Mouse (Mus musculus): ENCODE data around the gene Wdr31. TPM values are rescaled to one million over a fixed set of nuclear protein-coding genes. Genes with fewer than 3 reads are reported as not detected.
"Not testable (repeated sequence)": the region's sequence is repeated elsewhere in the genome, so short reads cannot be mapped to it uniquely, and the experiment has no call there.

The Wdr31 gene
- total RNA-seq, 4 experiments from 2014 or later, result 1.8 to 7.0 (median 4.8) TPM

- DNase-seq, result no peak
Observed at GRCm38 (mm10) chr4:62495946-62496345, 25.2 kb upstream of the Wdr31 start.

DNA sequence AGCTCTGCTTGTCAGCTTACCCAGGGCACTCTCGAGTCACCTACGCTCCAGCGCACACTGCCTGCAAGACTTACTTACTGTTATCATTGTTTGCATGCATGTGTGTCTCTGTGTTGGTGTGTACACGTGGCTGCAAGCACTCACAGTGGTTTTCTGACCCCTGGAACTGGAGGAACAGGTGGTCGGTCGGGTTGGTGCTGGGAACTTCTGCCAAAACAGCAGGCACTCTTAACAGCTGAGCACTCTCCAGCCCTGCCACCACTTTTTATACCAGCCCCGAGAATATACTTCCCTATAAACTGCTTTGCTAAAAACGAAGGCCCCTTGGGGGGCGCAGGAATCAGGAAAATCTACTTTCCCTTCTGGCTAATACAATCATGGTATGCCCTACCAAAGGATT, 23.5 kb upstream of the Wdr31 start:
- no peak for DNase-seq

- DNase-seq, result no peak
Observed at GRCm38 (mm10) chr4:62492682-62493081, 22.0 kb upstream of the Wdr31 start.

DNA sequence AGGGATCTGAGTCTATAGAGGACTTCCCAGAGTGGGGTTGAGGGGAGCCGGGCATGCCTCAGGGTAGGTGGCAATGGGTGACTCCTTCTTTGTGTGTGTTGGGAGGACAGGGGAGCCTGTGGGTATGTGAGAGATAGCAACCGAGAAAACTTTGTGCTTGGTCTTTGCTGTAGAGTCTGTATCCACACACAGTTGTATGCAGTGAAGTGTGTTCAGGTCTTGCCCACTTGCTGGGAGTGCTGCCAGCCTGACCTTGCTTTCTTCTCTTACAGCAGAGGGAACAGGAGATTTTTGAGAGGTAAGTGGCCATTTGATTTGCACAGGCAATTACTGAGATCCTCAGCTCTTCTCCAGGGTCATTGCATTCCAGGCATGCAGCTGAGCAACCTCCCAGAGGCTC, 17.2 kb upstream of the Wdr31 start:
- DNase-seq, result no peak

GRCm38 (mm10) chr4:62487172-62487571, 16.5 kb upstream of the Wdr31 start:
- no peak for DNase-seq

GRCm38 (mm10) chr4:62486162-62486696, 15.5 kb upstream of the Wdr31 start:
- DNase-seq, result no peak

- DNase-seq, result no peak
Observed at GRCm38 (mm10) chr4:62485450-62486161, 14.9 kb upstream of the Wdr31 start.

DNA sequence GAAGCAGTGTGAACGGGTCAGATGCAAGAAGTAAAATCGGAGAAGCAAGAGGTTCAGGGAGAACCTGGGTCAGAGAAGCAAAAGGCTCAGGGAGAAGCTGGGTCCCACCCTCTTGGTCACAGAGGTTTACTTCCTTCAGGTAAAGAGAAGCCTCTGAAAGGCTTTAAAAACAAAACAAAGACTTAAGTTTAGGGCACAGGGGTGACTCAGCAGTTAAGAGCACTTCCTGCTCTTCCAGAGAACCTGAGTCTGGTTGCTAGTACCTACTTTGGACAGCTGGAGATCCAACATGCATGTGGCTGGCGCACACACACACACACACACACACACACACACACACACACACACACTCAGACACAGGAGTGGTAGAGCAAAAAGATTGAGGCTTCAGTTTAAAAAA, 14.2 kb upstream of the Wdr31 start:
- DNase-seq, result no peak

GRCm38 (mm10) chr4:62480709-62481605, 10.3 kb upstream of the Wdr31 start:
- DNase-seq, result no peak

- DNase-seq, result no peak
Observed at GRCm38 (mm10) chr4:62479937-62480708, 9.4 kb upstream of the Wdr31 start, which contains the start of gene Bspry. Gene Bspry (plus strand): TSS chr4:62480053.

DNA sequence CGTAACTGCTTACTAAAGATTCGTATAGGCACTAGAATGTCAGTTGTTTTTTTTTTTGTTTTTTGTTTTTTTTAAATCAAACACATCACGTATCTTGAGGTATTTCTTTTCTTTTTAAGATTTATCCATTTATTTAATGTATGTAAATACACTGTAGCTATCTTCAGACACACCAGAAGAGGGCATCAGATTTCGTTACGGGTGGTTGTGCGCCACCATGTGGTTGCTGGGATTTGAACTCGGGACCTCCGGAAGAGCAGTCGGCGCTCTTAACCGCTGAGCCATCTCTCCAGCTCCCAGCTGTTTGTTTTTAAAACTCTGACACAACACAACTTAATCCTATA, 8.9 kb upstream of the Wdr31 start:
- DNase-seq, result not testable (repeated sequence)

- no peak for DNase-seq
Observed at GRCm38 (mm10) chr4:62477542-62478244, 7.0 kb upstream of the Wdr31 start.

DNA sequence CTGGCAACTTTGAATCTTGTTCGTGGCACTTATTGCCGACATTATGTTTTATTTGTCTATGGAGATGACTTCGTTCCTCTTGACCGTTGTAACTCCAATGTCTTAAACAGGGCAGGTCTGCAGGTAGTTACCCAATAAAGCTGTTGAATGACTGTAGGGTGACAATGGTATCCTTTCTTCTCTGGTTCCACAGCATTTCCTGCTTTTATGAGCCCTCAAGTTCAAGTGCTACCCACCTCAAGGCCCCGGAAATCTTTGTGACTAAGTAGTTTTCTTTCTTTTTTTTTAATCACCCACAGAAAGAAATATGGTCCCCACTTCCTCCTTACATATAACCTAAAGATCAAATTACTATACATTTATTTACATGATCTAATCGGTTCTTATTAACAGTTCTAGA, 5.1 kb upstream of the Wdr31 start:
- no peak for DNase-seq

GRCm38 (mm10) chr4:62475131-62475530, 4.4 kb upstream of the Wdr31 start:
- no peak for DNase-seq

GRCm38 (mm10) chr4:62472071-62472470, 1.4 kb upstream of the Wdr31 start:
- DNase-seq, result no peak

- DNase-seq, result no peak
Observed at GRCm38 (mm10) chr4:62468158-62468557, 2.5 kb downstream of the Wdr31 start.

- DNase-seq, result no peak
Observed at GRCm38 (mm10) chr4:62463124-62463523, 7.6 kb downstream of the Wdr31 start.

DNA sequence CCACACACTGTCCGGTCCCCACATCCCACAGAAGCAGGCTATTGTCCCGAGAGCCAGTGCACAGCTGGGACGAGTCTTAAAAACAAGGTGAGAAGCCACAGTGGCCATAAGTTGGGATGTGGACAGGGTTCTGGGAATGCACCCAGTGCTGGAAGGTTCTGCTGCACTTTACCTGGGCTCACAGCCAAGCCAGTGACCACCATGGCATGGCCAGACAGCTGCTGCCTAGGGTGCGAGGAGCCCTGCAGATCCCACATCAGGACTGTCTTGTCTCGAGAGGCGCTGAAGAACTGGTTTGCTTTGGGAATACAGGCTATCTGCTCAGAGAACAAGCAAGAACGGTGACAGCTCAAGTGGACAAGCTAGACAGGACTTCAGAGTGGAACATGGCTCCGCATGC, 10.3 kb downstream of the Wdr31 start:
- DNase-seq, result no peak

DNA sequence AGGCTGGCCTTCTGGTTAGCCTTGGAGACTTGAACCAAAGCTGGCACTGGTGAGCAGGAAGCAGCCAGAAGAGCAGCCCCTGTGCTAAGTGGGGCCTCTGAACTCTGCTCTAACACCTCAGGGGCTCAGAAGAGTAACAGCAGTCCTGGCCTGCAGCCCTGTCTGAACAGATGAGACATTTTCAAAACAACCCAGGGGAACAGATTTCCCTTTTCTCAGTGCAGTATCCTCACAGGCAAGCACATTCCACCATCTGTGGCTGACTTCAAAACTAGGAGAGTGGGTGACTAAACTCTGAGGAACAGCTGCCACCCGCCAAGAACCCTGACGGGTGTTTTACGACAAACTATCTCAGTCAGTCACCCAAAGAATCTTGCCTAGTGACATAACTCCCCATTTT, 11.6 kb downstream of the Wdr31 start:
- no peak for DNase-seq

DNA sequence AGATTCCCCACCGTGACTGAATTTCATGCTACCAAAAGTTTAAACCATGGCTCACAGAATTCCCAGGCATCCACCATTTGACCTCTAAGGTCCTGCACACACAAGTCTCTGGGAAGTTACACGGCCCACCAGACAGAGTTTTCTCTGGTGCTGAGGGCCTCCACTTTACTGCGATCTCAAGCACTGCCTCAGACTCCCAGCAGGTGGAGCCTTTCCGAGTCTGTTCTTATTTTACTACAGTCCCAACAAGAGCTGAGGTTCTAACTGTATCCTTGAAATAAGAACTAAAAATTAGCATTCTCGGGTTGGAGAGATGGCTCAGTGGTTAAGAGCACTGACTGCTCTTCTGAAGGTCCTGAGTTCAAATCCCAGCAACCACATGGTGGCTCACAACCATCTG, 15.7 kb downstream of the Wdr31 start:
- no peak for DNase-seq

GRCm38 (mm10) chr4:62440986-62441385, 29.7 kb downstream of the Wdr31 start:
- DNase-seq, result no peak

DNA sequence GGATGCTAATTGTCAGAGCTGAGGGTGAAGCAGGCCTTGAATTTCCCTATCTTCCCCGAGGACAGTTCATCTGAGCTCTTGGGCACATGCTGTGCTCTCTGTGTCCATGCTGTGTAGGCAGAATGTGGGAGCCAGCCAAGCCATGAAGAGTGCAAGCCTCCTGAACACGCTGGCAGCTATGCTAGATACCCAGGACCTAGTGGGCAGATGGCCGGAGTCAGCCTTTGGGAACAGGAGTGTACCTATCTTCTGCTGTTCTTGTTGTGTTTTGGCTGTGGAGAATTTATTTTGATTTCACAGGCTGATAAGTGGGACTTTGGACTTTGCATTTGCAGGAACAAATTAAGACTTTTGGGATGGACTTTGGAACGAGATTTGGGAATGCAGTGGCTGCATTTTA, 30.2 kb downstream of the Wdr31 start:
- DNase-seq, result no peak

Data from adrenal gland, adult 8-10 months (tissue).